Mouse (Mus musculus): ENCODE data around the gene Pcnx4. TPM values are rescaled to one million over a fixed set of nuclear protein-coding genes. Genes with fewer than 3 reads are reported as not detected.

The Pcnx4 gene
- polyA plus RNA-seq (2012; rRNA removed) (10.1 and 10.2 TPM in 2 replicates), polyA plus RNA-seq (2014; fragmentation: Nextera tagmentation; extraction: Ambion mirVana) (12.4 and 13.5 TPM in 2 replicates)

GRCm38 (mm10) chr12:72536021-72536597 lies at the start of gene Pcnx4:
Pcnx4 (plus strand) TSS chr12:72536383.
- H3K9me3 ChIP-seq (ENCODE audit: control insufficient read depth, low read length) = no peaks in the 10 kb centered on the region
- H3K4me3 ChIP-seq (replicated peaks; ENCODE audit: low read length) = peak within 1 kb of the TSS; percentile 57
- DNase-seq (ENCODE audit: low spot score) = peak; percentile 95
- peak within 1 kb of the TSS; percentile 74 for H3K4me2 ChIP-seq (replicated peaks; ENCODE audit: low read depth, low read length, severe bottlenecking)
- H3K36me3 ChIP-seq (ENCODE audit: control insufficient read depth, insufficient read depth, low read length) = 0 out of 2 replicates have a peak, but pooled peaks cover 2% of the 10 kb centered on the region
- peaks cover 9% of the 10 kb centered on the region for H3K4me1 ChIP-seq (ENCODE audit: control insufficient read depth, insufficient read depth, low read length)
- H3K9ac ChIP-seq (ENCODE audit: low read depth, low read length, severe bottlenecking) = peak within 1 kb of the TSS; percentile 63
- peak; percentile 98 for ATAC-seq (ENCODE audit: low FRiP score, low read depth)
- no peaks in the 10 kb centered on the region for H3K27me3 ChIP-seq (ENCODE audit: control insufficient read depth, insufficient read depth, low read length)
- peak within 1 kb of the TSS; percentile 69 for H3K27ac ChIP-seq (replicated peaks; ENCODE audit: low read depth, low read length)
- peak; percentile 32; the same call in 1 of the 2 replicates for TF ChIP-seq POLR2A (IDR thresholded peaks at IDR 0.05; ENCODE audit: borderline replicate concordance, extremely low read depth, insufficient read depth, insufficient read length)
- under 1% methylated on average over 38 of the region's 45 CpGs for WGBS

GRCm38 (mm10) chr12:72487498-72487897 lies 48.7 kb upstream of the Pcnx4 start:
- no peak for TF ChIP-seq POLR2A (IDR thresholded peaks at IDR 0.05; ENCODE audit: borderline replicate concordance, extremely low read depth, insufficient read depth, insufficient read length)
- Histone ChIP-seq H3K9ac (ENCODE audit: low read depth, low read length, severe bottlenecking) (no peak overlapping the region), H3K4me1 (ENCODE audit: control insufficient read depth, insufficient read depth, low read length) (no peaks in the 10 kb centered on the region), H3K4me3 (replicated peaks; ENCODE audit: low read length) (no peak overlapping the region), H3K27ac (replicated peaks; ENCODE audit: low read depth, low read length) (no peak overlapping the region), H3K27me3 (ENCODE audit: control insufficient read depth, insufficient read depth, low read length) (no peaks in the 10 kb centered on the region), H3K4me2 (replicated peaks; ENCODE audit: low read depth, low read length, severe bottlenecking) (no peak overlapping the region), H3K36me3 (ENCODE audit: control insufficient read depth, insufficient read depth, low read length) (no peaks in the 10 kb centered on the region), H3K9me3 (ENCODE audit: control insufficient read depth, low read length) (no peaks in the 10 kb centered on the region)
- DNase-seq (ENCODE audit: low spot score) (no peak), ATAC-seq (ENCODE audit: low FRiP score, low read depth) (no peak)
- 60% methylated on average over 3 of the region's 3 CpGs for WGBS

- DNase-seq (ENCODE audit: low spot score) (no peak), ATAC-seq (ENCODE audit: low FRiP score, low read depth) (no peak)
- WGBS = 83% methylated on average over 3 of the region's 3 CpGs
- Histone ChIP-seq H3K27me3 (ENCODE audit: control insufficient read depth, insufficient read depth, low read length) (no peaks in the 10 kb centered on the region), H3K4me3 (replicated peaks; ENCODE audit: low read length) (no peak overlapping the region), H3K4me2 (replicated peaks; ENCODE audit: low read depth, low read length, severe bottlenecking) (no peak overlapping the region), H3K9me3 (ENCODE audit: control insufficient read depth, low read length) (no peaks in the 10 kb centered on the region), H3K27ac (replicated peaks; ENCODE audit: low read depth, low read length) (no peak overlapping the region), H3K9ac (ENCODE audit: low read depth, low read length, severe bottlenecking) (no peak overlapping the region), H3K36me3 (ENCODE audit: control insufficient read depth, insufficient read depth, low read length) (no peaks in the 10 kb centered on the region), H3K4me1 (ENCODE audit: control insufficient read depth, insufficient read depth, low read length) (no peaks in the 10 kb centered on the region)
- no peak for TF ChIP-seq POLR2A (IDR thresholded peaks at IDR 0.05; ENCODE audit: borderline replicate concordance, extremely low read depth, insufficient read depth, insufficient read length)
These were observed 46.2 kb upstream of the Pcnx4 start for GRCm38 (mm10) chr12:72489995-72490394.

GRCm38 (mm10) chr12:72491063-72491719 lies 45.0 kb upstream of the Pcnx4 start:
- Histone ChIP-seq H3K4me2 (replicated peaks; ENCODE audit: low read depth, low read length, severe bottlenecking) (no peak overlapping the region), H3K9me3 (ENCODE audit: control insufficient read depth, low read length) (no peaks in the 10 kb centered on the region), H3K4me1 (ENCODE audit: control insufficient read depth, insufficient read depth, low read length) (no peaks in the 10 kb centered on the region), H3K36me3 (ENCODE audit: control insufficient read depth, insufficient read depth, low read length) (no peaks in the 10 kb centered on the region), H3K9ac (ENCODE audit: low read depth, low read length, severe bottlenecking) (no peak overlapping the region), H3K27me3 (ENCODE audit: control insufficient read depth, insufficient read depth, low read length) (no peaks in the 10 kb centered on the region), H3K4me3 (replicated peaks; ENCODE audit: low read length) (no peak overlapping the region), H3K27ac (replicated peaks; ENCODE audit: low read depth, low read length) (no peak overlapping the region)
- WGBS = 47% methylated on average over 3 of the region's 3 CpGs
- no peak for TF ChIP-seq POLR2A (IDR thresholded peaks at IDR 0.05; ENCODE audit: borderline replicate concordance, extremely low read depth, insufficient read depth, insufficient read length)
- no peak for ATAC-seq (ENCODE audit: low FRiP score, low read depth)
- DNase-seq (ENCODE audit: low spot score) = no peak

- Histone ChIP-seq H3K4me3 (replicated peaks; ENCODE audit: low read length) (no peak overlapping the region), H3K4me1 (ENCODE audit: control insufficient read depth, insufficient read depth, low read length) (no peaks in the 10 kb centered on the region), H3K36me3 (ENCODE audit: control insufficient read depth, insufficient read depth, low read length) (no peaks in the 10 kb centered on the region), H3K9ac (ENCODE audit: low read depth, low read length, severe bottlenecking) (no peak overlapping the region), H3K4me2 (replicated peaks; ENCODE audit: low read depth, low read length, severe bottlenecking) (no peak overlapping the region), H3K27ac (replicated peaks; ENCODE audit: low read depth, low read length) (no peak overlapping the region), H3K9me3 (ENCODE audit: control insufficient read depth, low read length) (no peaks in the 10 kb centered on the region), H3K27me3 (ENCODE audit: control insufficient read depth, insufficient read depth, low read length) (no peaks in the 10 kb centered on the region)
- no peak for TF ChIP-seq POLR2A (IDR thresholded peaks at IDR 0.05; ENCODE audit: borderline replicate concordance, extremely low read depth, insufficient read depth, insufficient read length)
- WGBS = 73% methylated on average over 12 of the region's 12 CpGs
- ATAC-seq (ENCODE audit: low FRiP score, low read depth) (no peak), DNase-seq (ENCODE audit: low spot score) (no peak)
These were observed 39.1 kb upstream of the Pcnx4 start for GRCm38 (mm10) chr12:72496866-72497600.

Data from limb, embryonic 14.5 days (tissue).